9 mouse cellular contexts compared by ENCODE assay signal in genomic region chr12:76190940-76191339, GRCm38 (mm10). TPM values are rescaled to one million over a fixed set of nuclear protein-coding genes. Genes with fewer than 3 reads are reported as not detected.
DNase-seq lines count a peak whose midpoint lies in the region; ATAC-seq and TF ChIP-seq lines count a peak whose summit lies in the region.
"Had no signal": no experiment of that assay in that cellular context is flagged by ENCODE, and none has a peak within 500 bp of the region (broad histone marks: within the 10 kb centered on the region; RNA-seq: fewer than 3 reads in every experiment).

No protein-coding gene starts in this region.

- H3K9ac ChIP-seq in heart, postnatal 0 days (replicated peaks; ENCODE audit: low read depth, low read length), result no peak overlapping the region
- H3K9ac ChIP-seq: limb, embryonic 12.5 days had no signal

- intact Hi-C loops in heart, postnatal 36 days (cut with DNase I), result no loop called here
- intact Hi-C loops in left cerebral cortex, postnatal 25 days (cut with DNase I), result no loop called here

- H3K27ac ChIP-seq in heart, postnatal 0 days (ENCODE audit: low read depth), result no peak overlapping the region
- no peak overlapping the region for H3K27ac ChIP-seq in heart, embryonic 10.5 days
- H3K27ac ChIP-seq: limb, embryonic 12.5 days had no signal

- H3K4me3 ChIP-seq in heart, postnatal 0 days (ENCODE audit: low read depth, low read length), result no peak overlapping the region
- no peak overlapping the region for H3K4me3 ChIP-seq in heart, embryonic 10.5 days
- no peak overlapping the region for H3K4me3 ChIP-seq in E14TG2a.4 (replicated peaks; ENCODE audit: low read length)
- H3K4me3 ChIP-seq: limb, embryonic 12.5 days had no signal

- no peak for TF ChIP-seq EP300 in heart, postnatal 0 days (IDR thresholded peaks at IDR 0.05; ENCODE audit: low read depth)

- 36% methylated on average over 11 of the region's 11 CpGs for WGBS in heart, postnatal 0 days
- WGBS in heart, embryonic 10.5 days, result 42% methylated on average over 11 of the region's 11 CpGs

- H3K27me3 ChIP-seq in heart, postnatal 0 days (ENCODE audit: control insufficient read depth, insufficient read depth, low read length), result no peaks in the 10 kb centered on the region
- H3K27me3 ChIP-seq in heart, embryonic 10.5 days (ENCODE audit: insufficient read depth, poor library complexity, severe bottlenecking), result no peaks in the 10 kb centered on the region; the same call in 1 of the 2 replicates
- H3K27me3 ChIP-seq in E14TG2a.4 (ENCODE audit: insufficient read depth, low read length), result peaks cover 15% of the 10 kb centered on the region

- 0 out of 2 replicates have a peak, but pooled peaks have one; percentile 27 for ATAC-seq in heart, postnatal 0 days (ENCODE audit: insufficient read depth, low read depth)

- peak; percentile 83 for DNase-seq in heart, postnatal 0 days (ENCODE audit: low spot score)
- no peak for DNase-seq in heart, embryonic 10.5 days (ENCODE audit: low spot score)
- peak; percentile 10 for DNase-seq in cerebellum, adult 11 months
- peak; percentile 4 to 27 for DNase-seq in heart, postnatal 36 days
- peak; percentile 28 to 51 for DNase-seq in left cerebral cortex, postnatal 25 days (ENCODE audit: low spot score in 2 of 2)
- peak; percentile 79 for DNase-seq in retina, embryonic 14.5 days (ENCODE audit: low spot score)
- no peak for DNase-seq in ovary, postnatal 10 days (ENCODE audit: low spot score)

- no peaks in the 10 kb centered on the region for H3K9me3 ChIP-seq in heart, postnatal 0 days (replicated peaks; ENCODE audit: control insufficient read depth, low read length)
- H3K9me3 ChIP-seq in heart, embryonic 10.5 days, result no peaks in the 10 kb centered on the region
- no peaks in the 10 kb centered on the region for H3K9me3 ChIP-seq in E14TG2a.4 (ENCODE audit: low read length)
- H3K9me3 ChIP-seq: limb, embryonic 12.5 days had no signal

- no peaks in the 10 kb centered on the region for H3K36me3 ChIP-seq in heart, postnatal 0 days (replicated peaks; ENCODE audit: control insufficient read depth, insufficient read depth, low read length)
- H3K36me3 ChIP-seq in heart, embryonic 10.5 days, result no peaks in the 10 kb centered on the region
- H3K36me3 ChIP-seq in E14TG2a.4 (ENCODE audit: insufficient read depth, low read length), result no peaks in the 10 kb centered on the region
- H3K36me3 ChIP-seq: limb, embryonic 12.5 days had no signal

- H3K4me1 ChIP-seq in heart, postnatal 0 days (ENCODE audit: control insufficient read depth, insufficient read depth), result no peaks in the 10 kb centered on the region
- H3K4me1 ChIP-seq in heart, embryonic 10.5 days, result no peaks in the 10 kb centered on the region
- H3K4me1 ChIP-seq in E14TG2a.4 (replicated peaks; ENCODE audit: low read depth, low read length), result peaks cover 22% of the 10 kb centered on the region

- peak; percentile 84 for TF ChIP-seq CTCF in heart, postnatal 0 days (IDR thresholded peaks at IDR 0.05; ENCODE audit: low read depth)
- TF ChIP-seq CTCF in E14TG2a.4 (conservative IDR thresholded peaks at IDR 0.05; ENCODE audit: low read length), result peak; percentile 61

- no peak overlapping the region for H3K4me2 ChIP-seq in heart, postnatal 0 days (ENCODE audit: low read depth, low read length)
- H3K4me2 ChIP-seq: limb, embryonic 12.5 days had no signal

RNA-seq across cellular contexts. Expression of gene Esr2, which starts 13.9 kb away (rescaled TPM):
- total RNA-seq in heart, postnatal 0 days (2014; rRNA removed; ENCODE audit: low replicate concordance), result 1.2 TPM in 1 of 2 replicates, not detected in the other
- polyA plus RNA-seq in heart, postnatal 0 days (2015; fragmentation: Nextera tagmentation; extraction: Ambion mirVana), result 0.14 and 0.19 TPM in 2 replicates
- 0.20 and 0.27 TPM in 2 replicates for polyA plus RNA-seq in heart, embryonic 10.5 days (2016; fragmentation: Nextera tagmentation; extraction: Ambion mirVana)
- total RNA-seq in heart, postnatal 36 days (2021), result not detected
- total RNA-seq in left cerebral cortex, postnatal 25 days (2021), result under 1 TPM; 0.21 to 0.23 TPM

RNA-seq across cellular contexts. Expression of gene Tex21, which starts 55.6 kb away (rescaled TPM):
- total RNA-seq in heart, postnatal 0 days (2014; rRNA removed; ENCODE audit: low replicate concordance), result not detected in 2 replicates
- 0.07 and 0.11 TPM in 2 replicates for polyA plus RNA-seq in heart, postnatal 0 days (2015; fragmentation: Nextera tagmentation; extraction: Ambion mirVana)
- 0.06 and 0.07 TPM in 2 replicates for polyA plus RNA-seq in heart, embryonic 10.5 days (2016; fragmentation: Nextera tagmentation; extraction: Ambion mirVana)
- total RNA-seq in heart, postnatal 36 days (2021), result not detected
- not detected for total RNA-seq in left cerebral cortex, postnatal 25 days (2021)
- polyA plus RNA-seq: limb, embryonic 12.5 days had no signal

Comparison
In these comparisons a context has a peak if more than half of its experiments do, and no peak if none do; other contexts are left out.
1. DNase-seq: peak in heart, postnatal 0 days (single experiment), cerebellum, adult 11 months (single experiment), heart, postnatal 36 days (2 of 2), left cerebral cortex, postnatal 25 days (2 of 2) and retina, embryonic 14.5 days (single experiment); none in heart, embryonic 10.5 days (single experiment) and ovary, postnatal 10 days (single experiment).